Mouse (Mus musculus): ENCODE measurements around the gene Mprip.
A peak's percentile ranks its signal among the peaks of the same experiment; 100 is the strongest.
"Not testable (repeated sequence)": the region's sequence is repeated elsewhere in the genome, so short reads cannot be mapped to it uniquely, and the experiment has no call there.

Mprip gene

DNA sequence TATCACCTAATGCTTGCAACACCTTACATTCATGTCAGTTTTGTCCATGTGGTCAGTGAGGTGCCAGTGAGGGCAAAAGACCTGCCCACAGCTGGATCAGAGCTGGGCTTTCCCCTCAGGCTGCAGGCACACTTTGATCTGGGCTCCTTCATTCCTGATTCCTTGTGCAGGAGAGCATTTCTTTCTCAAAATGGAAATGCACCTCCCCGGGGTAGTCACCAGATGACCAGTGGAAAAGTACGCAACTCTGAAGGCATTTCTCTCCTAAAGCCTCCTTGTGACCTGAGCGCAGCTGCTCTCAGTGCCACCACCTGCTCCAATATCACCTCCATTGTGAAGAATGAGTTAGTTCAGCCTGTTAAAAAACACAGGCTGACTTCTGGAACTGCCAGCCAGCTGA, at the start of gene Mprip:
TSS of gene Mprip (plus strand) at position 301 of the 400 bp plus-strand sequence.
- peak; percentile 37 for DNase-seq

DNA sequence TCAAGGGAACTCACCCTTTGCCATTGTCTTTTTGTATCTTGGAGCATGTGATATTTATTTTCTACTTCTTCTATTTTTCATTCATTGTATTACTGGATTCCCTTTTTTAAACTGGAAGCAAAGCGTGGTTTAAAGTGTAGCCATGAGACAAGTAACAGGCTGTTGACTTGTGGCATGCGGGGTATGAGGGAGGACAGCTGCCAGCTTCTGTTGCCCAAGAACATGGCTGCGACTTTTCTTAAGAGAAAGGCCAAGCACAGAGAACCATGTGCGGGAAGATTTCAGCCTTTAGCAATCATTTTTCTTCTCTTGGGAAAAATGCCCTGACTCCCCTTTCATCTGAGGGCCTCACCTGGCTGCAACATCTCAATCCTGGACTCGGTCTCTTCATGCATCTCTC, 49.5 kb upstream of the Mprip start:
- DNase-seq, result no peak

DNA sequence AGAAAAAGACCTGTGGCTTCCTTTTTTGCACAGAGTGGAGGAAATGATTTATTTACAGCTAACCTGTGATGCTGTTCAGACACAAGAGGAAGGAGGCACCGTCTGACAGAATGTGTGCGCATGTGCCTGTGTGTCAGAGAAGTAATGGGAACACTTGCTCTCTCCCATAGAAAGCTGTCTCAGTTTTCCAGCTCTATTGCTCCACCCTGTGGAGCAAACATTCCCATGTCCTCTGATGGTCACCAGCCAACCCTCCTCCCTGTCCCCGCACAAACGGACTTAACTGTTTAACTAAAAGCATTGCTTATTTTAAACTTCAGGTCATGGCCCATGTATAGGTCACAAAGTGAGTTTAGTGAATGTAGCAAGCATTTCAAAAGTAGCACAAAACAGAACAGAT, 47.0 kb upstream of the Mprip start:
- DNase-seq, result peak; percentile 27

DNA sequence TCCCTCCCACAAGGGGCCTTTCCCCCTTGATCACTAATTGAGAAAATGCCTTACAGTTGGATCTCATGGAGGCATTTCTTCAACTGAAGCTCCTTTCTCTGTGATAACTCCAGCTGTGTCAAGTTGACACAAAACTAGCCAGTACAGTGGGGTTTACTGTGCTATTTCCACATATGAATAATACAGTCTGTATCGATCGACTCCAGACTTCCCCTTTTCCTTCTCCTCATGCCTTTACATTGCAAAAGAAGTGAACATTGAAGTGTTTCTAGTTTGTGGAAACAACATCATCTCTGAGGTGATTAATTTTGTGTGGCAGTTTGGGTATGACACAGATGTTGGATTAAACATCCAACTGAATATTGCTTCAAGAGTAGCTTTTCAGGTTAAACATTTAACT, 44.1 kb upstream of the Mprip start:
- DNase-seq, result not testable (repeated sequence)

DNA sequence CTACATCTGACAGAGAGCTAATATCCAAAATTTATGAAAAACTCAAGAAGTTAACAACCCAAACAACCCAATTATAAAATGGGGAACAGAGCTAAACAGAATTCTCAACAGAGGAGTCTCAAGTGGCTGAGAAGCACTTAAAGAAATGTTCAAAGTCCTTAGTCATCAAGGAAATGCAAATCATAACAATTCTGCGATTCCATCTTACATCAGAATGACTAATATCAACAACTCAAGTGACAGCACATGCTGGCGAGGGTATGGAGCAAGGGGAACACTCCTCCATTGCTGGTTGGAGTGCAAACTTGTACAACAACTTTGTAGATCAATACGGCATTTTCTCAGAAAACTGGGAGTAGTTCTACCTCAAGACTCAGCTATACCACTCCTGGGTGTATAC, 38.9 kb upstream of the Mprip start:
- DNase-seq, result no peak

GRCm38 (mm10) chr11:59624017-59624630, 37.0 kb upstream of the Mprip start:
- peak; percentile 67 for DNase-seq

DNA sequence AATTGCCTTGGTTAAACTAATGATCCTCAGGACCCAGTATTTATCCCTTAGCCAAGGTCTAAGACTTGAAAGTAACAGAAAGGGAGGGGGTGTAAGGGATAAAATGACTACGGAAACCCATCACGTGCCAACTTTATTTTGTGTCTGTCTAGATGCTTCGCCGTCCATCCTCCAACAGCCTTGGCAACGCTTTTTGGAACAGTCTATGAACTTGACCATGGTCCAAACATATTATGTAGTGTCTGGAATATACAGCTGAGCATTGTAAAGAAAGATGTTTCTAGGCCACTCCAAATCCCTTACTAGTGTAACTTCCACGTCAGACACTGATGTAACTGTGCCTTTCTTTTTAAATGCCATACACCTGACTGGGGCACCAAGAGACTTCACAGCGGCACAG, 34.9 kb upstream of the Mprip start:
- no peak for DNase-seq

DNA sequence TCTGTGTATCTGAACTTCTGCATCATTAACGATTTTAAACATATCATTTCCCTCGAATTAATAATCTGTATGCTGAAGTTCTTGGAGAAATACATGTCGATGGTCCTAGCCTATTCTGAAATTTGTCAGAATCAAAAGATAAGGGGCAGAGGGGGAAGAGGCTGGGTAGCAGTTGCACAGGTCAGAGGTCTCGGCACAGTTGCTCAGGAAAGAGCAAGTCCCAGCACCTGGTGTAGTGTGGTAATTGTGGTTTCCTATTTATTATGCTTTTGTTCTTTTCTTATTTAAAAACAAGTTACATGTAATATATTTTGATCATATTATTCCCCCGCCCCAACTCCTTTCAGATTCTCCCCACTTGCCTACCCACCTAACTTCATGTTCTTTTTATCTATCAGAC, 32.9 kb upstream of the Mprip start:
- no peak for DNase-seq

DNA sequence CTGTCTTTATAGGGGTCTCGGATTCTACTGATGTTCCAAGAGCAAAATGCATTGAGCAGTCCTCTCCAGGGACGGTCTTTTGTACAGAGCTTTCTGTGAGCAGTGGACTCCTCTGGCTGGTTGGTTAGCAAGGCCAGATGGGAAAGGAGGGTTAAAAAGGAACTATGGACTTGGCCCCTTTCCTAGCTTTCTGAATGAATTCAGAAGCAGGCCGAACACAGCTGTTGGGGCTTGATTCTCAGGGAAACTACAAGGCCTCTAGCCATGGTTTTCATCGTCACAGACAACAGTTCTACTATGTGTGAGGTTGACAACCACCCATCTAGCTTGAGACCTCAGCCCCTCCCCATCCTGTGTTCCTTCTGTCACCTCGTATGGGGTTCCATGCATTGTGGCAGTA, 31.2 kb upstream of the Mprip start:
- DNase-seq, result no peak

DNA sequence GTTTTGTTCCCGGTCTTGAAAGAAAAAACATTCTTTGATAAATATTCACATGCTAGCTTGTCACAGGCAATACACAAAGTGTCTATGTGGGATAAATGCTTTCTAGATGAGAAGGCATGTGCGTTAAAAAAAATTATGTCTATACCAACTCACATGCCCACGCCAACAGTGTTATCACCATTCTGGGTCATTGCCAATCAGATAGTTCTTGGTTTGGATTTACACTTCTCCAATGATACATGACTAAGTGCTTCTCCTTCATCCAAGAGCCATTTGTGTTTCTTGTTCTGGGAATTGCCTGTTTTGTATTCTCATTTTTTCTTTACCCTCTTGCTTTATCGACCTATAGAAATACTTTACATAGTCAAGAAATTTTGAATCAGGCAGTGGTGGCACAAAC, 29.1 kb upstream of the Mprip start:
- no peak for DNase-seq

- DNase-seq, result peak; percentile 45
Observed at GRCm38 (mm10) chr11:59633037-59633436, 28.1 kb upstream of the Mprip start.

DNA sequence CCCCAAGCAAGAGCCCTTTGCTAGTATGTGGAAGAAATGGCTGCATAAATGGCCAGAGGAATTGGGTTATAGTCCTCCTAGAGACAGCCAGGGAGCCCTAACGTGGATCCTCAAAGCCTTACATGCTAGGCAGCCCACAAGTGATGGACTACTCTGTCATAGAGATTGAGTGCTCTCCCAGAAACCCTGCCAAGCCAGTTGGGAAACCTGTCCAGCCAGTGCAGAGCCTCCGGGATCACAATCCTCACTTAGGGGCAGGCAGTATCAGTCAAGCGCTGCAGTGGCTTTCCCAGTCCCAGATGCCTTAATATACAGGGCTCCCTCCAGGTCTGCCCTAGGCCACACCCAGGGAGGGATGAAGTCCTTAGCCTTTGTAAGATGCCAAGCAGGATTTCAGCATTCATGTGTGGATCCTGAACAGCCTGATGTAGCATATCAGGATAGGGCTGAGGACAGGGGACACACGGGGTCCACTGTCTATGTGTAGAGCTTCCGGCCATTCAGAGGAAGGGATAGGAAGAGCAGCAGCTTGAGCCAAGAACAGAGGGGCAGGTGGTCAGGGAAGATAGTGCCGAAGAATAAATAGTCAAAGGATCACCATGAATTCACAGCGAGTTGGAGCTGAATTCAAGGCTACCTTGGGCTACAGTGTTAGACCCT, 27.0 kb upstream of the Mprip start:
- no peak for DNase-seq

GRCm38 (mm10) chr11:59635251-59635795, 25.8 kb upstream of the Mprip start:
- no peak for DNase-seq

- no peak for DNase-seq
Observed at GRCm38 (mm10) chr11:59635821-59636694, 25.0 kb upstream of the Mprip start.

GRCm38 (mm10) chr11:59636695-59637414, 24.2 kb upstream of the Mprip start:
- no peak for DNase-seq

DNA sequence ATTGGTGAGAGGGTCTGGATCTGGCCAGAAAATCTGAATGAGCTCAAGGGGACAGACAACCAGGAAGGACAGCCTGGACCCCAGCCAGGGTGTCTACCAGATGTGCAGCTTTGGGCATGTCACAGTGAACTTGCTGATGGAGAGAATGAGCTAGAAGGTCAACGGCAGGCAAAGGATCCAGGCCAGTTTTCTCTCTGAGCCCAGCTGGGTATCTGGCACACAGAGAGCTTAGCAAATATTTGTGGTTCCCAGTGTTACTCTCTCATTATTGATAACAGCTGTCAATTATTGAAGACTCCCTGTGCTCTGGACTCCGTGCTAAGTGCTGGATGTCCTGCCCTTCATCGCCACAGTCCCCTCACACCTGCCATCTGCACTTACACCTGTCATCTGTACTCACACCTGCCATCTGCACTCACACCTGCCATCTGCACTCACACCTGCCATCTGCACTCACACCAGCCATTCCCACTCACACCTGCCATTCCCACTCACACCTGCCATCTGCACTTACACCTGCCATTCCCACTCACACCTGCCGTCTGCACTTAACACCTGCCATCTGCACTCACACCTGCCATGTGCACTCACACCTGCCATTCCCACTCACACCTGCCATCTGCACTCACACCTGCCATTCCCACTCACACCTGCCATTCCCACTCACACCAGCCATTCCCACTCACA, 21.0 kb upstream of the Mprip start:
- DNase-seq, result no peak

DNA sequence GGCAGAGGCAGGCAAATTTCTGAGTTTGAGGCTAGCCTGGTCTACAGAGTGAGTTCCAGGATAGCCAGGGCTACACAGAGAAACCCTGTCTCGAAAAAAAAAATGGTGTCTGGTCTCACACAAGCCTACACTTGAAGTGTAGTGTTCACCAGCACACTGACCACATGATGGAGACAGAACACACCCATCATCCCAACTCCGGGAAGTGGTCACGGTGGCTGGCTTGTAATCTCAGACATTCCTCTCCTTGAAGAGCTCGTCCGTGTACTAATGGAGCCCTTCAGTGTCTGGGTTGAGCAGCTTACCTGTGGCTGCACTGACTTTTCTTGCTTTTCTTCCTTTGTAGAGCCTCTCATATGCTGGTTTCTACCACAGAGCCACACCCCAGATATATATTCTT, 19.9 kb upstream of the Mprip start:
- no peak for DNase-seq

DNA sequence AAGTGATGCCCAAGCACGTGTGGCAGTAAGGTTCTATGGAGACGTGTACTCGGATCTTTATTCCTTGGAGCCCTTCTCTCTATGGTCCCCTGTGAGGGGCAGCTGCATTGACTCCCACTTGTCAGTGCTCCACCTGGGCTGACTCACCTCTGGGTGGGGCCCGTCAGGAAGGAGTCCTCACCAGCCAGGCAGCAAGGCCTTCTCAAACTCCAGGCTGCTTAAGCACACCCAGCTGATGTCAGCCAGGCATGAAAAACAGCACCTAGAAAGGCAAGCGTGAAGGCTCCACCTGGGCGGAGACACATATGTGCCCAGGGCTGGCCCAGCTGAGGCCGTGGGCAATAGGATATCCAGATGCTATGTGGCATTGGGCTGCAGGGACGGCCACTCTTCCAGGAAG, 18.7 kb upstream of the Mprip start:
- DNase-seq, result no peak

DNA sequence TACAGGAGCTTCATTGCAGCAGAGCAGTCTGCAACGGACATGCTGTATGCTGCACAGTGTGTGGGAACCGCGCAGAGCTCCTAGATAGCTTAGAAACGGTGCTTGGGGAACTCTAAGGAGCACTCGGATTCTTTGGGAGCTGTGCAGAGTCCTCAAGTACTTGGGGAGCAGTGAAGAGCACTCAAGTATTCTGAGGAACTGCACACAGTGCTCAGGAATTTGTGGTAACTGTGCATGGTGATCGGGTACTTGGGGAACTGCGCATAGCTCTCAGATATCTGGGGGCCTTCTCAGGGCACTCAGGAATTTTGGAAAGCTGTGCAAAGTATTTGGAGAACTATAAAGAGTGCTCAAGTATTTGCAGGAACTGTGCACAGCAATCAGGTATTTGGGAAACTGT, 16.1 kb upstream of the Mprip start:
- no peak for DNase-seq

GRCm38 (mm10) chr11:59649058-59649457, 12.0 kb upstream of the Mprip start:
- no peak for DNase-seq

DNA sequence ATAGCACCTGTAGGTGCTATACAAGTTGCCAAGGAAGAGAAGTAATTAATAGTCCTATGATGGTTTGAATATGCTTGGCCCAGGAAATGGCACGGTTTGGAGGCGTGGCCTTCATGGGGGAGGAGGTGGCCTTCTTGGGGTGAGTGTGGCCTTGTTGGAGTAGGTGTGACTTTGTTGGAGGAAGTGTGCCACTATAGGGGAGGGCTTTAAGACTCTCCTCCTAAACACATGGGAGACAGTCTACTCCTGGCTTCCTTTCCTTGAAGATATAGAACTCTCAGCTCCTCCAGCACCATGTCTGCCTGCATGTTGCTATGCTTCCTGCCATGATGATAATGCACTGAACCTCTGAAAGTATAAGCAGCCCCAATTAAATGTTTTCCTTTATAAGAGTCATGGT, 8.1 kb upstream of the Mprip start:
- DNase-seq, result no peak

GRCm38 (mm10) chr11:59653547-59653946, 7.6 kb upstream of the Mprip start:
- DNase-seq, result no peak

Data from cerebellum, adult 9-11 months (tissue).